Mouse (Mus musculus) brain, embryonic 14.5 days (tissue): ENCODE measurements around the gene Rpp25l.

Source experiments
- CTCF ChIP-seq: fragments of 200-500 bp; IDR thresholded peaks from 2 replicates; pipeline ENCODE4 v1.5.1; 2012; ENCODE audit warnings: inconsistent platforms, mild to moderate bottlenecking, moderate library complexity, borderline replicate concordance; ENCODE audit not compliant: insufficient read depth, insufficient read length; ENCODE audit errors: extremely low read depth
- POLR2A ChIP-seq: fragments of 200-500 bp; IDR thresholded peaks from 2 replicates; pipeline ENCODE4 v1.6.1; 2012; ENCODE audit warnings: mild to moderate bottlenecking, inconsistent platforms, borderline replicate concordance; ENCODE audit not compliant: poor library complexity, insufficient read depth, insufficient read length, severe bottlenecking; ENCODE audit errors: extremely low read depth

GRCm38 (mm10) chr4:41681947-41682346, 31.4 kb downstream of the Rpp25l start:
- TF ChIP-seq POLR2A (no peak), CTCF (no peak)
